Comparison of ENCODE assay signal across 23 mouse cellular contexts in the genomic region with DNA sequence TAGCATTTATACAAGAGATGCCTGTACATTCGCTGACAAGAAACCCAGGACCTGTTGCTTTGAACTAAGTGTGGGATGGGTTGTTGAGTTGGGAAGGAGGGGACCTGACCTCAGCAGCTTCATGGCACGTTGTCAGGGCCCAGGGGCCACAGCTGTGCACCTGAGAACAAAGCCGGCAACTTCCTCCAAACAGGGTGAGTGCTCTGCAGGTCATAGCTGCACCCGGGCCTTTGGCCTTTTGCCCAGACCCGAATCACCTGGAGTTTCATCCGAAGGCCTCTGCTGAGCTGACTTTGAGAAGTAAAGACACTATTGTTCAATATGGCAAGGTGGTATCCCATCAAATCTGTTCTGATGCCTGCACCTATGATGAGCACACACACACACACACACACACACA.
A peak's percentile ranks its signal among the peaks of the same experiment; 100 is the strongest.
DNase-seq lines count a peak whose midpoint lies in the region; ATAC-seq lines count a peak whose summit lies in the region.
"Had no signal": no experiment of that assay in that cellular context is flagged by ENCODE, and none has a peak within 500 bp of the region (broad histone marks: within the 10 kb centered on the region; RNA-seq: fewer than 3 reads in every experiment).

No protein-coding gene starts in this region.

- 71% methylated on average over 6 of the region's 6 CpGs for WGBS in kidney, embryonic 16.5 days

- no peaks in the 10 kb centered on the region for H3K36me3 ChIP-seq in kidney, embryonic 16.5 days (ENCODE audit: insufficient read depth, low read length)
- H3K36me3 ChIP-seq: embryonic facial prominence, embryonic 13.5 days; embryonic facial prominence, embryonic 15.5 days; forebrain, embryonic 10.5 days; forebrain, embryonic 12.5 days had no signal

- H3K27me3 ChIP-seq in kidney, embryonic 16.5 days (ENCODE audit: insufficient read depth, low read length) = no peaks in the 10 kb centered on the region
- H3K27me3 ChIP-seq: embryonic facial prominence, embryonic 13.5 days; embryonic facial prominence, embryonic 15.5 days; forebrain, embryonic 12.5 days had no signal

- DNase-seq in kidney, adult 8-10 months = peak; percentile 40 to 44
- DNase-seq in kidney, postnatal 25 days = peak; percentile 49 to 68
- no peak for DNase-seq in kidney, adult 18-20 months
- peak; percentile 9 to 58 for DNase-seq in spleen, postnatal 4 days (ENCODE audit: low spot score in 2 of 2)
- no peak for DNase-seq in spleen, postnatal 14 days (ENCODE audit: low spot score in 2 of 2)
- peak; percentile 14 to 52 for DNase-seq in urinary bladder, postnatal 4 days (ENCODE audit: low spot score in 2 of 2)
- no peak for DNase-seq in urinary bladder, adult 2 months (ENCODE audit: low spot score)
- DNase-seq: adrenal gland, adult 2 months; adrenal gland, postnatal 10 days; adrenal gland, postnatal 25 days; cerebellum, adult 11 months; cerebellum, adult 18-20 months; cerebellum, adult 8-10 months; cerebellum, adult 9-11 months; cerebellum, postnatal 14 days; embryo, embryonic 11 days had no signal

- no peak overlapping the region for H3K4me3 ChIP-seq in kidney, embryonic 16.5 days (ENCODE audit: low read length)
- H3K4me3 ChIP-seq: embryonic facial prominence, embryonic 13.5 days; embryonic facial prominence, embryonic 15.5 days; erythroblast, embryonic 14.5 days; forebrain, embryonic 10.5 days; forebrain, embryonic 12.5 days had no signal

- H3K4me2 ChIP-seq in kidney, embryonic 16.5 days (replicated peaks; ENCODE audit: low read depth, low read length) = no peak overlapping the region
- H3K4me2 ChIP-seq: embryonic facial prominence, embryonic 13.5 days; embryonic facial prominence, embryonic 15.5 days; forebrain, embryonic 12.5 days had no signal

- no peaks in the 10 kb centered on the region for H3K9me3 ChIP-seq in kidney, embryonic 16.5 days (ENCODE audit: low read length)
- H3K9me3 ChIP-seq: embryonic facial prominence, embryonic 13.5 days; embryonic facial prominence, embryonic 15.5 days; forebrain, embryonic 10.5 days had no signal

- no peak overlapping the region for H3K27ac ChIP-seq in kidney, embryonic 16.5 days (ENCODE audit: low read length)
- H3K27ac ChIP-seq: embryonic facial prominence, embryonic 13.5 days; embryonic facial prominence, embryonic 15.5 days; forebrain, embryonic 10.5 days; forebrain, embryonic 12.5 days had no signal

- H3K4me1 ChIP-seq in kidney, embryonic 16.5 days (ENCODE audit: insufficient read depth, low read length) = peaks cover 39% of the 10 kb centered on the region

- H3K9ac ChIP-seq in kidney, embryonic 16.5 days (replicated peaks; ENCODE audit: low read length) = no peak overlapping the region
- H3K9ac ChIP-seq: embryonic facial prominence, embryonic 13.5 days; embryonic facial prominence, embryonic 15.5 days; forebrain, embryonic 12.5 days had no signal

- ATAC-seq in kidney, embryonic 16.5 days (ENCODE audit: low FRiP score, low TSS enrichment) = no peak
- ATAC-seq: forebrain, embryonic 14.5 days had no signal

Comparison
In these comparisons a context has a peak if more than half of its experiments do, and no peak if none do; other contexts are left out.
1. DNase-seq: peak in kidney, adult 8-10 months (2 of 2), kidney, postnatal 25 days (2 of 2), spleen, postnatal 4 days (2 of 2) and urinary bladder, postnatal 4 days (2 of 2); none in kidney, adult 18-20 months (single experiment), spleen, postnatal 14 days (0 of 2) and urinary bladder, adult 2 months (single experiment).